Mouse (Mus musculus) lung, postnatal 0 days (tissue): ENCODE measurements around the gene 6430550D23Rik.

ENCODE experiments used
- CTCF ChIP-seq: IDR thresholded peaks from 2 replicates; pipeline ENCODE4 v1.5.1; 2016; ENCODE audit warnings: antibody characterized with exemption, mild to moderate bottlenecking
- EP300 ChIP-seq: IDR thresholded peaks from 2 replicates; pipeline ENCODE4 v1.6.1; 2016; ENCODE audit warnings: antibody characterized with exemption, mild to moderate bottlenecking, control low read depth

DNA sequence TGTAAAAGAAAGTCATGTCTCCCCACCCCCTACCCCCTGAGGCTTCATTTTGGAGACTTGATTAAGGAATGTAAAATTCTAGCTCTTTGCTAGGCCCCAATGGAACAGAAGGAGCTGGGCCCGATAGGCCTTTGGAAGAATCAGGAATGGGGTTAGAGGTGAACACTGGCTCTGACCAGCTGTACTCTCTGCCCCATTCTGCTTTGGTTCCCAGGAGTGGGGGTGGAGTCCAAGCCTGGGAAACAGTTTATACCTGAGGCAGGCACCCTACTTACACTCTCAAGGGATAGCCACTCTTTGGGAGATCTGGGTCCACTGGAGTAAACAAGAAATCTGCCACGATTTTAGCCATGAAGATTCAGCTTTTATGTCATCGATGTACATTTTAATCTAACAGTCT is 67.1 kb downstream of the 6430550D23Rik start, which contains the start of gene Gm15557:
- TF ChIP-seq CTCF (no peak), EP300 (no peak)
